Mouse (Mus musculus) layer of hippocampus, postnatal 36 days (tissue): ENCODE data around the gene Glrp1. TPM values are rescaled to one million over a fixed set of nuclear protein-coding genes. Genes with fewer than 3 reads are reported as not detected.

Experiments
- DNase-seq, 2 experiments: peaks; one replicate each; pipeline ENCODE4 v3.0.0; 2022
- total RNA-seq, 2 experiments: library from RNA; stranded (reverse); gene quantifications; 2 replicates each; pipeline ENCODE4 v1.2.3; 2021

Glrp1 gene
- total RNA-seq, 2 experiments from 2014 or later, result not detected

DNA sequence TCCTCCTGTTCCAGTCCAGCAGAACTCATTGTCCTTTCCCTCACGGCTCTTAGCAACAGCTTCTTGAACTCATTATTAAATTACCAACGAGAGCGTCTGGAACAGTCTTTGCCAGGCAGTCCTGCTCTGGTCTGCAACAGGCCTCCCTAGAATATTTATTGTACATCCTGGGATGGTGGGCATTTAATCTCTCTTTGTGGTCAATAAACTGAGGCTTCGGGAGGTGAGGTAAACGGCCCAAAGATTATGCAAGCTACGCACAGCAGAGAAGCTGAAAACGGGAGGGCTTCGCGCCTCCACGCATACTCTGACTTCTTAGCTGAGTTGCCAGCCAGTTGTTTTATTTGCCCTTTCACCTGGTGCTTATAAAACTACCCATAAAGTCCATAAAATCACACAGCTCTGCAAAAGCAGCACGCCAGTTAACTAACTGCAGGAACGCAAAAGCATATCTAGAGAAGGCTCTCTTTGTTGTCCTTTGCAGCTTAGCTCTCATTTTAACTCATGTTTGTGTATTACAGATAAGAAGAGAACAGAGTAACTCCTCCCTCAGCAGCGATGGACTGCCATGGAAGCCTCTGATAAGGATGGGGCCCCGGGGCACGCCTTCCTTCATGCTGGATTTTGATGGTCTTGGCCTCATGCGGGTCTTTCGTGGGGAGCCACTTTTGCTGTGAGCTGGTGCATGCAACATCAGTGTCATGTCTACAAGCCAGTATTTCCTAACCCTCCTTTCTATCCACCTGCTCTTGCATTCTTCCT lies 18.1 kb downstream of the Glrp1 start:
- no peak for DNase-seq

DNA sequence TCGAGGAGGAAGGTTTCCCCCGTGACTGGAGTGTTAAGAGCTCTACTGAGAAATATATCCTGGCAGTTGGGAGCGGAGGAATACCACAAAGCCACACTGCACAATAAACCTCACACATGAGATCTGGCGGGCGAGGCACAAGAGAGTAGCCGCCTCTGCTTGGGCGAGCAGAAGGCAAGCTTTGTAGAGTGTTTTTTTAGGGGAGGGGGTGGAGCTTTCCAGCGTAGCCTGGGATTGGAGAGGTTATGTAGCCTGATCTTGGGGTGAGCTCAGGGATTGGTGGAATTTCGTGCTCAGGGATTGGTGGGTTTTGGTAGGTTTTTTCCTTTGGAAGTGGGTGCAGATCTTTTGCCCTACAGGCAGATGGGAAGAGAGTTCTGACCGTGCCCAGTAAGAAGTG lies 19.7 kb downstream of the Glrp1 start:
- DNase-seq, result no peak

DNA sequence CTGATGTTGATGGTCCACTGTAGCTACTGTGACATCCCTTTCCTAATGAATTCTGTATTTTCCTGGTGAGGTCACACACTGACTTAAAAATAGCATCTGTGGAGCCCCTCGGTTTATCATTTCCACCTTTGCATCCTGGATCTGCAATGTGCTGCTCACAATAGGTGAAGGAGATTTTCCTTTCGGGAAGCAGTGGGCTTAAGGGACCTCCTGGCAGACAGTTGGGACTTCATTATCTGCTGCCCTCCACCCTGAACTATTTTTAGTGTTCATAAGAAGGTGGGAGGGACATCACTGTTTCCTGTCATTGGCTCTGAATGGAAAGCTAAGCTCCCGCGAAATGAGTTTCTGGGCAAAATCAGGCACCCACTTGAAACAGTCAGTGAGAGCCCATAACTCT lies 20.9 kb downstream of the Glrp1 start:
- DNase-seq, result no peak

DNA sequence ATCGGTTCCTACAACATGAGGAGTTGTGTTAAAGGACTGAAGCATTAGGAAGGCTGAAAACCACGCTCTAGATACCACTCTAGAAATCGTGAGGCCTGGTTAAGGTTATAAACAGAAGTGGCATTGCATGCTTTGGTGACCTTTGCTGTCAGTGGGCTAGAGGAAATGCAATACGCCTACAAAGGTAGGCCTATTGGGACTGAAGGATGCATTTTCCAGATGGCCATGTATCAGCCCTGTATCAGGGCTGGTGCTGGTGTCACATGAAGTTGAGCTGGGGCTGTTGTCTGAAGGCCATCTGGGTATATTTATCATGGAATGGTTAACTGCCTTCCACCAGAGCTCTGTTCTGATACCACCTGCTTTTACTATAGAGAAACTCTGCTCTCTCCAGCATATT lies 23.5 kb downstream of the Glrp1 start:
- DNase-seq, result no peak

DNA sequence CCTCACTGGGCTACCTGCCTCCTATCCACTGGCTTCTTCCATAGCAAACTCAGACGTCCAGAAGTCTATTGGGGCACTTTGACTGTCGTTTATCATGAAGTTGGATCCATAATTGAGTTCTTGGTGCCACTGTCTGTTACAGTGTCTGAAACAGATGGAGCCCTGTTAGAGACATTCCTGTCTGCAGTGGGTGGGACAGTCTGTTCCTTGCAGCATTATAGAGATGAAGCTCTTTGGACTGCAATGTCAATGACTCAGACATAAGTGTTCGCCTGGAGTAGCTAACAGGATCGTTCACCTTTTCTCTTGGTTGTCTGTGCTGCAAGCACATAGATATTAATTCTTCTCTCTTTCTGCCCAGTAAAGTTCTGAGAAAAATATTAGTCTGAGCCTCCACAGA lies 25.8 kb downstream of the Glrp1 start:
- DNase-seq, result no peak

DNA sequence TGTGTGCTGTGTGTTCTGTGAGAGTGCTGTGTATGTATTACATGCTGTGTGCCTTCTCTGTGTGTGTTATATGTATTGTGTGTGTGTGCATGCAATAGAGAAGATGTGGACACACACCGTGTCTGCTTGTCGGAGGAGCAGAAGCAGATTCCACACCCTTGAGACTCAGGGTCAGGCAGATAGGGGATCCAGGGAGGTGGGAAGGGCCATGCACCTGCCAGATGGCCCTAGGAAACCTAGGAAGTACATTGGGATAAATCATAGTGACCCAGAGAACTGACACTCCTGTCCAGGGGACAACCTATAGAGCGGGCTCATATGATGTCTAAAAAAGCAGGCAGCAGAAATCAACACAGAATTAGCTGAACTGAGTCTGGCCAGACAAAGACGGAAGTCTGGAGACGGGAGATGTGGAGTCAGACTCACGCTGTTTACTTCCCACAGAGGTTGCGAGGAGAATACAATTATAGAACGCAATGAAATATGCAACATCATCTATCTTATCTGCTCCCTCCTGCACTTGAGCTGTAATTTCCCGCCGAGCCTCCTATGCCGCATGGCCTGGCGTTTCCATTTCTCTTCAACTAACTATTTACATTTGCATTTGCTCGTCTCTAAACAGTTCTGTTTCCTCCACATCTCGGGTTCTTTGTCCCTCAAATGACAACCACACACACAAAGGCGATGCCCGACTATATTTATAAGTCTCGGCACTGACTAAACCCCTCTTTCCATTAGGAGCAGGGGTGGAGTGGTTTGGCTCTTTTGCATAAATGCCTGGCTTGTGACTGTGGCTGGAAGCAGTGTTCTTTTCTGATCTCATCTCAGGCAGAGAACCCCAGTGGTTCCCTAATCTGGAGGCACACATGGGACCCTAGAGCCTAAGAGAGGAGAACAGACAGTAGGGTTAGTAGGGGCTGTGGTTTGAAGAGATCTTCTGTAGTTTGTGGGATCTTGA lies 27.4 kb downstream of the Glrp1 start:
- DNase-seq, result no peak

DNA sequence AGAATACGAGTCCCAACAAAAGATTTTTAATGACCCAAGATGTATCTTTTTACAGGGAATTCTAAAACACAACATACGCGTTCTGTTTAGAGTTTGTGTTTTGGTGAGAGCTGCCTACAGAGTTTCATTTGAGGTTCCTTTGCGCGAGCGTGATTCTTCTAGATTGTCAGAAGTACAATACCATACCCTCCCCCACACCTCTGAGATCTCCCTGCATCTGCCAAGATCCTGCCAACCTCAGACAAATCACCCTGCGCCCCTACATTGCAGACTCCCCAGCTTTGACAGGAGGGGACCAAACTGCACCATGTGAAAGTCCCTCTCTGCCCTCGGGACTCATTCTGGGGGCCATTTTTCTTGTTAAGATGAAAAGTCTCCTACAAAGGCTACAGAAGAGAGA lies 29.3 kb downstream of the Glrp1 start:
- no peak for DNase-seq

DNA sequence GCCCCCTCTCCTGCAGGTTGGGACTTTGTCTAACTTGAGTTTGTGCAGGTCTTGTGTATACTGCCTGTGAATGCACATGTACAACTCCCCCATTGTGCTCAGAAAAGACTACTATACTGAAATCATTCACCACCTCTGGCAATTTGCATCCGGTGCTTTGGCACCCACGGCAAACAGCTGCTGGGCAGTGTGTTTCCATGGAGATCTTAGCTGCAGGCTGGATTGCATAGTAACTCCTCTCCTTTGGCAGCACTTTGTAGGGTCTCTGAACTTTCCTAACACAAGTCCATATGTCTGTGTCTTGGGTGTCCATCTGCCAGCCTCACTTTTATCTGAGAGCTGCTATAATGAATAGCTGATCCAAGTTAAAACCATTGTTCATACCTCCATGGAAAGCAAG lies 31.7 kb downstream of the Glrp1 start:
- DNase-seq, result peak in 1 of 2 experiments; percentile 11

DNA sequence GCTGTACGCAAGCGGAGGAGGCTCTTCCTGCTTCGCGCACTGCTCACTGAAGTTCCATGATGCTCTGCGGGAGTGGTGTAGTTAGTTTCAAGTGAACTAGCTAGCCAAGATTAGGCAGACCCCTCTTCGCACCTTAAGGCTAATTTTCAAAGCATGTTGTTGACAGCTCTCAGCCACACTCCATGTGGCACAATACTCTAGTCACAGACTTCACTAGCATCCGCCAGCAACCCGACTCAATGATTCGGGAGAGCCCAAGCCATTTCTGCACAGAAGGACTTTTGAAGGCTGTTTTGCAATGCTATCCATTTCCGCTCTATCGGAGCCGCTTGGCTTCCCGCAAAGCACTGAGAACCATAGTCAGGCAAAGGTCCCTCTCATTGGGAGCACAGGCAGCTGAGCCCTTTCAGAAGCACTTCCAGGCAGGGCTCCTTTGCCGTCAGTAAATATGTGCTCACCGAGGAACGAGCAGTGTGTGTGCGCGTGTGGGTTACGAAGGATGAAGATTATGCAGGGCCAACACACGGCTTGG lies 33.2 kb downstream of the Glrp1 start:
- no peak for DNase-seq

DNA sequence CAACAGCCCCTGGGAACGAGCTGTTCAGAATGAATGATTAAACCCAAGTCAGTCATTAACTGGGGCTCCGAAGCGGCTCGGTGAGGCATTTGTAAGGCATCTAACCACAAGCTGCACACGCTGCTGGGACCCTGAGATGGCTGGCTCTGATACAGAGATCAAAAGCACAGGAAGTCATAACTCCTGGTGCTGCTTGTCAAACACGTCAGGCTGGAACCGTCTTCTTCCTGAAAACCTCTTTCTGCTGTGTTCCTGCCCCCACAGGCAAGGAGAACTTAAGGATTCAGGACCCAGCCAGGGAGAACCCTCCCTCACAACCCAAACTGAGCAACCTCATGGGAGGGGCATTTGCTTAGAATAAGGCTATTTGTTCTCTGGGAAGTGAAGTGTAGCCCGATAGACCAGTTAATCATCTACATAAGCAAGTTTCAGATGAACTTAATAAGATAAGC lies 34.3 kb downstream of the Glrp1 start:
- DNase-seq, result no peak

DNA sequence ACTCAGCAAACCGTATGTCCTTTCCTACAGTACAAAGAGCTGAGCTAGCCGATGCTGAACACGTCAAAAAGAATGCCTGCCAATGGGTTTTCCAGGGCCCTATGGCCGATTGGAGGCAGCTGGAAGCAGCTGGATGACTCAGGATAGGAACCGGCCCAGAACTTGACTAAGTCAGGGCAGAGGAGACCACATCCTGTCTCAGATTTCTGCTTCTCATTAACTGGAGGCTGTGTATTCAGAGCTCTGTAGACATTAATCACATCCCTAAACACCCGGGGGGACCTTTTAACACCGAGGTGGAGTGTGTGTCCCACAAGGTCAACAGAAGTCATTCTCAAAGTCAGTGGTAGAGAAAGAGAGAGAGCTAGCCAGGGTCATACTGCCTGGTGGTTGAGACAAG lies 35.3 kb downstream of the Glrp1 start:
- no peak for DNase-seq

DNA sequence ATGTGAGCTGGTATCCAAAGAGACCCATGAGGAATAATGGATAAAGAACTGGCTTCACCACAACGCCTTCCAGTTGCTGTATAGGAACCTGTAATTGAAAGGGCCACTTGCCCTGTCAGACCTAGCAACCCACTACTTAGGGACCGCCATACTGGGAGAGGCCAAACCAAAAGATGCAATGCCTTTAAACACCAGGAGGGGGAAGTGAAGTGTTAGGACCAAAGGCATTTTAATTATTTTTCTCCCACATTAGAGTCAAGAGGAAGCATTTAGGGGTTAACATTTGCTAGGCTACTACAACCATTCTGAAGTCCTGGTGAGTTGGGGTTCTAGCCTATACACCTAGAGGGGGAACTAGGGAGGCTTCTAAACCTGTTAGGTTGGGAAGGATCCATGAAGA lies 36.0 kb downstream of the Glrp1 start:
- no peak for DNase-seq

DNA sequence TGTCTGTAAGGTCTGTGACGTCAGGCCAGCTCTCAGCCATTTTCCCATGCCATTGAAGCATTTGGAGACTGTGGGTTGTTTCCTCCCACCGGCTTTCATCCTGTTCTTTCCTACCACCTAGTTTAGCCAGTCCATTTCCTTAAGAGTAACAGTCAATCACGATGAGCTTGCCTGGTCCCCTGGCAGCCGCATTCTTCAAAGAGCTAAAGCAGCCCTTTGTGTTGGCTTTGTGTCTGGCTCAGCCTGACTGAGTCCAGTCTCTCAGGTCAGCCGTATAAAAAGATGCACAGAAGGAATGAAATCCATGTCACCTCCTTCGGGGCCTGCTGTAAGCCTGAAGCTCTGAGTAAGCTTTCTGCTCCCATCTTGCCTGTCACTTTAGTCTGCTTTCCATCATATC lies 37.6 kb downstream of the Glrp1 start:
- no peak for DNase-seq

DNA sequence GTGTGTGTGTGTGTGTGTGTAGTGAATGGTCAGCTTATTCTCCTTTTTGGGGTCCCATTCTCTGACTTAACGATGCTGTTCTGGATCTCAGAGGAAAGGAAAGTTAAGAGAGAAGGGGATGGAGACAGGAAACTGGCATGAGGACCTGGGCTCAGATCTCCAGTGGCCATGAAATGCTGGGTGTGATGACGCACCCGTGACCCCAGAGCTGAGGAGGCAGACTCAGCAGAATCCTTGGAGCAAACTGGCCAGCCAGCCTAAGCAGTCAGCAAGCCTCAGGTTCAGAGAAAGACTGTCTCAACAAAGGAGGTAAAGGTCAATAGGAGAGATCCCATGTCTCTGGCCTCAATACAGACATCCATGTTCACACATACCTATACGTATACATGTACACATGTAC lies 40.1 kb downstream of the Glrp1 start:
- DNase-seq, result no peak

DNA sequence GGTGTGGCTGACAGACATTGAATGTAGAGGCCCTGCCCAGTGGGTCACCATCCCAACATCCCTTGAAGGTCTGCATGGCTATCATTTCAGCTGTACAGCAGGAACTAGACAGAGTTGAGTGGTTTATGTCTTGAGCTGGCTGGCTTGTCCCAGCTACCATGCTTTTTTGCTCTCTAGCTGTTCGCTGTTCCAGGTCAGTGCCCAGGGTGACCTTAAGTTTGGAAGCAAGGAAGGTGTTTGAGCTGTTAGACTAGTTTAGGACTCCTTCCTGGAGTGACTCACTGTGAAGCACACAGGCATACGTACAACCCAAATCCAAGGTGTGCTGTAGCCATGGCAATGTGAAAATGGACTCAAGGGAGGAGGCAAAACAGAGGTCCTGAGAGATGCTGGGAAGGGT lies 41.5 kb downstream of the Glrp1 start:
- DNase-seq, result no peak

DNA sequence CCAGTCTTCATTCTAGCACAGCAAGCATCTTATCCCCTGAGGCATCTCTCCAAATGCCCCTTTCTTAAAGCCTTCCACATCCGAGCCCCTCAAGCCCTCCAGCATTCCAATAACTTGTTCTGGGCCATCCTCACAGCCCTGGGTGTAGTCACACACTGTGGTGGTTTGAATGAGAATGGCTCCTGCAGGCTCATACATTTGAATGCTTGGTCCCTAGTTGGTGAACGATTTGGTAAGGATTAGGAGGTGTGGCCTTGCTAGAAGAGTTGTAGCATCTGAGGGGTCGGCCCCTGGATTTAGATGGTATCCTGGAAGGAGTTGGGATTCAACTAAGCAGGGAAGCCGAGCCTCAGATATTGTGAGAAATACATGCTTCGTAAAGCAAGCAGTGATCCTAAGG lies 42.0 kb downstream of the Glrp1 start:
- DNase-seq, result no peak

DNA sequence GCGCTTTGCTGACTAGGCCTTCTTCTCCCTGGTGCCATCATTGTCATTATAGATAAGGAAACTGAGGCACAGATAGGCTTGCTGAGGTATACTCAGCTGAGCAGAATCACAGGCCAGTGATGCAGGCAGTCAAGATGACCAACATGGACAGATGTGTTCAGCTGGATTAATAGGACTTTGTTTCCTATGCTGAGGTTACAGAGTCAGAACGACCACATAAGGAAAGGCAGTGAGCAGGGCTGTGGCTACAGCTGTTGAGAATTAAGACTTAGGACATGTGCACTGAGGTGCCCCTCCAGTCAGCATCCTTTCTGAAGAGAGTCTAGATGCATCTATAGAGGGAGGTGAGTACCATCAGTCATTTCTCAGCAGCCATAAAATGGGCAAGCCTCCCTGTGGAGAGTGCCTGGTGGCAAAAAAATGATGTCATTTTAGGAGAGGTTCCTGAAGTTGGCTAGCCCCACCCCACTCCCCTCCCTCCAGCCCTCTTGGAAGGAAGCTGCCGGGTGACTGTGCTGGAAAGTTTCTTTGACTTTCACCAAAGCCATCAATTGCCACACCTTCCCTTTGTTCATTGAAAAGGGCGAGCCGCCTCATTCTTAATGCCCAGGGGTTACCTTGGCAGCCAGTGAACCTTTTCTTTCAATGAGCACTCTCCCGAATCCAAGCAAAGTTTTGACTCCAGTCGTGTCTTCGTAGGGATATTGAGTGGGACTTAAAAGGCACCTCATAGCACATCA lies 43.4 kb downstream of the Glrp1 start:
- DNase-seq, result no peak

DNA sequence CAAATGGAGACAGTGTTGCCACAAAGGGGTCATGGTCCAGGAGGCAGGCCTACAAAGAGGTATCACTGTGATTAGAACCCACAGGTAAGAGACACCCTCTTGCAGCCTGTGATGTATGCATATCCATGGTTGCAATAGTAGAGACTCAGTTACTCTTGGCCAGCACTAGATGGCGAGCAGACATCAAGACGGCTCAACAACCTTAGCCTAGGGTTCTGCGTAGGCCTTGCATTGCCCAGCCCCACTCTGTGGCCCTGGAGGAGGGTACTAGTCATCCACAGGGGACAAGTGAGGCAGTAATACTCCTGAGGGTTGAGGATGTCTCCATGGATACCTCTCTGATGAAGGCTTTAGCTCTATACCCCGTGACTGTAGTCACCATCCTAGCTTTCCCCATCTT lies 44.1 kb downstream of the Glrp1 start:
- no peak for DNase-seq

DNA sequence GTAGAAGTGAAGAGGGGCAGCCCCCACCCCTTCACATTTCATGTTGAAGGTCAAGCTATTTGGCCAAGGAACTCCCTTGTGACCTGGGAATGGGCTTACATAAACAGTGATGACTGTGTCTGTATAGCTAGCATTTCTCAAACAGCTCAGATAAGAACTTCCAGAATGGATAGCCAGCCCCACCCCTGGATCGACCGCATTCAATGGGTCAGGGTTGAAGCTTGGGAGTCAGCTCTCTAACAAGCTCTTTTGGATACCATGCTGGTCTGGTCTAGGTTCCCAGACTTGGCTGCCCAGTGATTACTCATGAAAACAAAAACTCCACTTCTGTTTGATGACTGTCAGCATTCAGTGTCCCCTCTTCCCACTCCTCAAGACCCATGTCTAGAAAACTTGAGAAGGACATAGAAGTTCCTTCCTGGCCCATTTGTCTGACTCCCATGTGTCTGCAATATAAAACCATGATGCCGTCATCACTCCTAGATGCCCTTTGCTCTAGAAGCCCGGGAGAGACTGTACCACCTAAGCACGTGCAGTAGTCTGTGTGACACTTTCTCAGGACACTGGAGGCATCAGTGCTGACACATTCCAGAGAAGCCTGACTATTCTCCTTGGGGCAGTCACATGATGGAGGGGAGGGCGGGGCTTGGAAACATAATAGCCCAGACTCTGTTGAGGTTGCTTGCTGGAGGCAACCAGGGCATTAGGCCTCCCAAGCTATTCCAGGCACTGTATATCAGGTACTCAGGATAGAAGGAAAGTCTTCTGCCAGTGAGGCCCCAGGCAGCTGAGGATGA lies 45.6 kb downstream of the Glrp1 start:
- DNase-seq, result no peak

DNA sequence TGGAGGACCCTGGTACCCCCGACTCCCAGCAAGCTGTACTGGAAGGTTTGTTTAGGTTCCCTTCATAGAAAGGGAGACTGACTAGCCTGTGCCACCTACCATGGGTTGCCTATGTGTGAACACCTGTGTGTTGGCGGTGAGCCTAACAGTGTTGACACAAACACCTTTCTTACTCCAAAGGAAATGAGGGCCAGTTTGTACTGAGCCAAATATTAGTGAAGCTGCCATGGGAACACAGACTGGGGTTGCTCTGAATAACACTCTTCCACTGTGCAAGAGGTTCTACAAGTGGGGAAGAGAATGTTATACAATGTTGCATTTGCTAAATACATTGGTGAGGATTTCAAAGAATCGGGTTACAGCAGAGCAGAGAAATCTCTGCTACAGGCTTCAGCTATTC lies 46.6 kb downstream of the Glrp1 start:
- DNase-seq, result no peak

DNA sequence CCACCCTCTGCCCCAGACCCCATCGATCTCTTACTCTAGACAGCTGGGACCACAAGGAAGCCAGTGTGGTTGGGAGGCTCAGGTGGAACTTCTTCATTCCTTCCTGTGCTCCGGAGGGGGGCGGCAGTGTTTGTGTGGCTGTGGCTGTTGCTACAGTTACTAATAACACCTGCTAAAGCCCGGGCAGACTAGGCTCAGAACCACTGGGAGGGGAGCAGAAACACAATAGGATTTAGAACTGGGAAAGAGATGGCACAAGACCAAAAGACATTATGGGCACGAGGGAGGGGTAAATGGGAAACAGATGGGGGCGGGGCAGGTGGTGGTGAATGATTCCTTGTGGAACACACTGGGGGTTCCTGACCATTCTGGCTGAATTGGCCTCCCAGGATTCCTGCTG lies 47.4 kb downstream of the Glrp1 start:
- no peak for DNase-seq

DNA sequence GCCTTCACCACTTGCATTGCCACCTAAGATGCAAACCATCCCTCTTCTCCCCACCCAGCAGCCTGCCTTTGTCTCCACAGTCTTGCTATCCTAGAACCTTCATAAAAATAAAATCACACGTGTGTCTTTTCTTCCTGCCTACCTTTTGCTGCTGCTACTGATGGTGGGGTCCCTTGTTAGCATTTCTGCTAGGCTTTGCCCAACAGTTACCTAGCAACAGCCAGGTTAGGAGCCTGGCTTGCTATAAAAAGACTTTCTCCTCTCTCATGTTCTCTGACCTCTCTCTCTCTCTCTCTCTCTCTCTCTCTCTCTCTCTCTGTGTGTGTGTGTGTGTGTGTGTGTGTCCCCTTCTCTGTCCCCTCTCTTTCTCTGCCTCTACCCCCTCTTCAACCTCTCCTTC lies 48.8 kb downstream of the Glrp1 start:
- no peak for DNase-seq
